8 mouse cellular contexts compared by ENCODE assay signal in the genomic region with DNA sequence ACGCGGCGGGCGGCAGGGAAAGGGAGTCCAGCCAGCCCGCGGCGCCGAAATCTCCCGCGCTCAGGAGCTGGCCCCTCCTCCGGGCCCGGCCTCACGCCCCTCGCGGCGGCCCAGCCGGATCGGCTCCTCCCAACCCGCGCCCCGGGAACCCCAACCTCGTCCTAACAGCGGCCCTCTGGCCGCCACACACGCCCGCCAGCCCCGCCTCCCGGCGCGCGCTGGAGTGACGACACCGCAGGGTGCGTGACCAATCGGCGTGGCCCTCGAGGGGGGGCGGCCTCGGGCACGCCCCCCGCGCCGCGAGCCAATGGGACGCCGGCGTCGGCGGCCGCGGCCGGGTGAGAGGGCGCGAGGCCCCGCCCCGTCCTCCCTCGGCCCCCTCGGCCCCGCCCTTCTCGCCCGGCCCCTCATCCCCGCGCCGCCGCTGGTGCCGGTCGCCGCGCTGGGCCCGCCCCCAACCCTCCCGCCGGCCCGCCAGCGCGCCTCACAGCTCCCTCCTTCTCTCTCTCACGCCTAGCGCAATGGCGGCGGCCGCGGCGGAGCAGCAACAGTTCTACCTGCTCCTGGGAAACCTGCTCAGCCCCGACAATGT. TPM values are rescaled to one million over a fixed set of nuclear protein-coding genes. Genes with fewer than 3 reads are reported as not detected.
DNase-seq lines count a peak whose midpoint lies in the region; ATAC-seq and TF ChIP-seq lines count a peak whose summit lies in the region.

A gene (plus strand): TSS at position 492 of the 592 bp plus-strand sequence.

- no peak for TF ChIP-seq CTCF in bone marrow, adult 2 months (IDR thresholded peaks at IDR 0.05; ENCODE audit: control insufficient read depth, insufficient read depth, low read length)

- peak within 1 kb of the TSS; percentile 80 for H3K4me2 ChIP-seq in embryonic facial prominence, embryonic 15.5 days (replicated peaks)
- H3K4me2 ChIP-seq in kidney, embryonic 14.5 days (replicated peaks; ENCODE audit: low read depth, low read length): peak within 1 kb of the TSS; percentile 68
- H3K4me2 ChIP-seq in limb, embryonic 15.5 days: peak within 1 kb of the TSS; percentile 93

- H3K9me3 ChIP-seq in embryonic facial prominence, embryonic 15.5 days (replicated peaks): no peaks in the 10 kb centered on the region
- H3K9me3 ChIP-seq in kidney, embryonic 14.5 days (ENCODE audit: control insufficient read depth, low read length): no peaks in the 10 kb centered on the region
- no peaks in the 10 kb centered on the region for H3K9me3 ChIP-seq in limb, embryonic 15.5 days

- WGBS in bone marrow, adult 2 months: under 1% methylated on average over 80 of the region's 83 CpGs
- WGBS in embryonic facial prominence, embryonic 15.5 days: under 1% methylated on average over 69 of the region's 83 CpGs
- WGBS in kidney, embryonic 14.5 days: under 1% methylated on average over 63 of the region's 83 CpGs
- WGBS in limb, embryonic 15.5 days: under 1% methylated on average over 63 of the region's 83 CpGs

- H3K9ac ChIP-seq in embryonic facial prominence, embryonic 15.5 days: peak within 1 kb of the TSS; percentile 87
- H3K9ac ChIP-seq in kidney, embryonic 14.5 days (ENCODE audit: low read depth, low read length): peak within 1 kb of the TSS; percentile 88
- peak within 1 kb of the TSS; percentile 82 for H3K9ac ChIP-seq in limb, embryonic 15.5 days

- no peak for TF ChIP-seq POLR2A in bone marrow, adult 2 months (IDR thresholded peaks at IDR 0.05; ENCODE audit: borderline replicate concordance, control insufficient read depth, low read depth, low read length)

- ATAC-seq in embryonic facial prominence, embryonic 15.5 days (ENCODE audit: insufficient number of reproducible peaks, low FRiP score, low TSS enrichment, low read depth): peak; percentile 99
- peak; percentile 98 for ATAC-seq in kidney, embryonic 14.5 days (ENCODE audit: low FRiP score, low TSS enrichment)
- ATAC-seq in limb, embryonic 15.5 days (ENCODE audit: insufficient number of reproducible peaks, low FRiP score, low TSS enrichment, low read depth): peak; percentile 99

- no peaks in the 10 kb centered on the region for H3K4me1 ChIP-seq in bone marrow, adult 2 months (ENCODE audit: control insufficient read depth, insufficient read depth, low read length)
- peaks cover 14% of the 10 kb centered on the region for H3K4me1 ChIP-seq in embryonic facial prominence, embryonic 15.5 days
- H3K4me1 ChIP-seq in kidney, embryonic 14.5 days (ENCODE audit: control insufficient read depth, insufficient read depth, low read length): peaks cover 11% of the 10 kb centered on the region; the same call in 1 of the 2 replicates
- H3K4me1 ChIP-seq in limb, embryonic 15.5 days: peaks cover 13% of the 10 kb centered on the region

- no peaks in the 10 kb centered on the region for H3K36me3 ChIP-seq in embryonic facial prominence, embryonic 15.5 days
- no peaks in the 10 kb centered on the region for H3K36me3 ChIP-seq in kidney, embryonic 14.5 days (ENCODE audit: control insufficient read depth, insufficient read depth, low read length)
- no peaks in the 10 kb centered on the region for H3K36me3 ChIP-seq in limb, embryonic 15.5 days

- DNase-seq in 416B (ENCODE audit: low read depth): peak; percentile 92
- DNase-seq in heart, adult 9 months (ENCODE audit: low spot score in 2 of 2): peak; percentile 95
- peak; percentile 86 to 92 for DNase-seq in monocyte, adult 2 months (ENCODE audit: low read depth in 1 of 2, low spot score in 2 of 2)
- peak; percentile 93 to 95 for DNase-seq in spleen, postnatal 36 days (ENCODE audit: low spot score in 2 of 2)

- peak within 1 kb of the TSS; percentile 88 for H3K27ac ChIP-seq in bone marrow, adult 2 months (ENCODE audit: control insufficient read depth, insufficient read depth, low read depth, low read length, poor library complexity)
- peak within 1 kb of the TSS; percentile 89 for H3K27ac ChIP-seq in embryonic facial prominence, embryonic 15.5 days (replicated peaks)
- peak within 1 kb of the TSS; percentile 83 for H3K27ac ChIP-seq in kidney, embryonic 14.5 days (ENCODE audit: low read depth, low read length)
- peak within 1 kb of the TSS; percentile 92 for H3K27ac ChIP-seq in limb, embryonic 15.5 days

- no peaks in the 10 kb centered on the region for H3K27me3 ChIP-seq in embryonic facial prominence, embryonic 15.5 days
- no peaks in the 10 kb centered on the region for H3K27me3 ChIP-seq in kidney, embryonic 14.5 days (ENCODE audit: control insufficient read depth, insufficient read depth, low read length)
- H3K27me3 ChIP-seq in limb, embryonic 15.5 days: no peaks in the 10 kb centered on the region

- peak within 1 kb of the TSS; percentile 84 for H3K4me3 ChIP-seq in bone marrow, adult 2 months (replicated peaks; ENCODE audit: control insufficient read depth, low read depth, low read length)
- H3K4me3 ChIP-seq in embryonic facial prominence, embryonic 15.5 days (replicated peaks): peak within 1 kb of the TSS; percentile 86
- H3K4me3 ChIP-seq in kidney, embryonic 14.5 days (ENCODE audit: low read length): peak within 1 kb of the TSS; percentile 79
- H3K4me3 ChIP-seq in limb, embryonic 15.5 days: peak within 1 kb of the TSS; percentile 90

RNA-seq across cellular contexts. Expression of the gene that starts here (rescaled TPM):
- polyA plus RNA-seq in bone marrow, adult 2 months (2011; ENCODE audit: insufficient read depth, insufficient read length, low replicate concordance, missing spikeins): 23.6 and 44.9 TPM in 2 replicates
- 70.7 and 73.8 TPM in 2 replicates for polyA plus RNA-seq in embryonic facial prominence, embryonic 15.5 days (2015; fragmentation: Nextera tagmentation; extraction: Ambion mirVana)
- polyA plus RNA-seq in kidney, embryonic 14.5 days (2014; fragmentation: Nextera tagmentation; extraction: Ambion mirVana): 77.8 and 143 TPM in 2 replicates
- polyA plus RNA-seq in limb, embryonic 15.5 days (2015; fragmentation: Nextera tagmentation; extraction: Ambion mirVana): 69.4 and 74.7 TPM in 2 replicates

Comparison
In these comparisons a context has a peak if more than half of its experiments do, and no peak if none do; other contexts are left out.
1. Peak in every context shown above with its lines: DNase-seq, ATAC-seq, H3K4me3 ChIP-seq and H3K27ac ChIP-seq.